Mouse (Mus musculus) MEL (cell line): ENCODE results near the gene Kank3. TPM values are rescaled to one million over a fixed set of nuclear protein-coding genes. Genes with fewer than 3 reads are reported as not detected.

Experiments used
- EP300 ChIP-seq, 2 experiments: IDR thresholded peaks; 2 replicates each; pipeline ENCODE4 v1.6.1; 2011; ENCODE audit warnings: improper control_type of control experiment in 2 of 2, low read length in 2 of 2, low read depth in 1 of 2, mild to moderate bottlenecking in 1 of 2
- JUND ChIP-seq: IDR thresholded peaks from 2 replicates; pipeline ENCODE4 v1.6.1; 2011; ENCODE audit warnings: low read depth, mild to moderate bottlenecking, improper control_type of control experiment, low read length
- MXI1 ChIP-seq: IDR thresholded peaks from 2 replicates; pipeline ENCODE4 v1.6.1; 2011; ENCODE audit warnings: mild to moderate bottlenecking, low read depth, low read length, improper control_type of control experiment
- polyA plus RNA-seq, 2 experiments: library from polyadenylated mRNA; stranded (reverse) in 1 of 2; unstranded in 1 of 2; fragments of >175 nt in 1 of 2; fragments of >200 nt in 1 of 2; gene quantifications; 2 replicates each; pipeline versions ENCODE4 v1.2.1 to v1.2.4; 2012; ENCODE audit warnings: low replicate concordance in 2 of 2, low read depth in 1 of 2; ENCODE audit not compliant: insufficient read length in 2 of 2, insufficient read depth in 1 of 2, missing spikeins in 1 of 2
- total RNA-seq: library from RNA; depleted of rRNA; stranded (reverse); fragments of 300-350 nt; gene quantifications from 2 replicates; pipeline ENCODE4 v1.2.3, GENCODE M21; 2012; rRNA removed

The Kank3 gene
- total and polyA plus RNA-seq, 3 experiments = 5.2 to 5.5 TPM; not detected in 1

- TF ChIP-seq JUND (peak; percentile 95), EP300 (IDR thresholded peaks at IDR 0.05; ENCODE audit: low read depth in 1 of 2, low read length in 2 of 2) (peak; percentile 47 to 51), MXI1 (peak; percentile 52; the same call in 1 of the 2 replicates)
- TF ChIP-seq, all 39 proteins: peak for 18
Measured at GRCm38 (mm10) chr17:33865330-33866030, 55.2 kb downstream of the Kank3 start (continued).

Other genes with a start within 250 kb of the Kank3 start
- 8.1 and 8.6 TPM in 2 replicates for gene Zfp414, start 181.4 kb upstream of the Kank3 start, total RNA-seq
- 10 to 100 TPM in 1 of 2 experiments, not detected in 1; 52.2 TPM for gene Zfp414, start 181.4 kb upstream of the Kank3 start, polyA plus RNA-seq
- 0.12 TPM in 1 of 2 replicates, not detected in the other for gene Pram1, start 172.5 kb upstream of the Kank3 start, total RNA-seq
- 1 to 10 TPM in 1 of 2 experiments, not detected in 1; 1.6 TPM for gene Pram1, start 172.5 kb upstream of the Kank3 start, polyA plus RNA-seq
- 203 and 224 TPM in 2 replicates for gene Hnrnpm, start 123.7 kb upstream of the Kank3 start, total RNA-seq
- 100 to 1,000 TPM; 420 to 473 TPM for gene Hnrnpm, start 123.7 kb upstream of the Kank3 start, polyA plus RNA-seq
- 7.2 and 10.9 TPM in 2 replicates for gene March2, start 91.8 kb upstream of the Kank3 start, total RNA-seq
- gene March2, start 91.8 kb upstream of the Kank3 start, polyA plus RNA-seq = 10 to 100 TPM in 1 of 2 experiments, not detected in 1; 18.8 TPM
- 24.0 and 26.3 TPM in 2 replicates for gene Rab11b, start 50.0 kb upstream of the Kank3 start, total RNA-seq
- gene Rab11b, start 50.0 kb upstream of the Kank3 start, polyA plus RNA-seq = 100 to 1,000 TPM in 1 of 2 experiments, not detected in 1; 105 TPM
- 11.7 and 13.5 TPM in 2 replicates for gene Angptl4, start 28.7 kb upstream of the Kank3 start, total RNA-seq
- 10 to 100 TPM in 1 of 2 experiments, not detected in 1; 15.8 TPM for gene Angptl4, start 28.7 kb upstream of the Kank3 start, polyA plus RNA-seq
- gene Rps28, start 14.0 kb downstream of the Kank3 start, total RNA-seq = 3,378 and 3,556 TPM in 2 replicates
- 1,000 to 10,000 TPM in 1 of 2 experiments, 100 to 1,000 TPM in 1; 994 to 2,154 TPM for gene Rps28, start 14.0 kb downstream of the Kank3 start, polyA plus RNA-seq
- 359 and 370 TPM in 2 replicates for gene Ndufa7, start 14.1 kb downstream of the Kank3 start, total RNA-seq
- 100 to 1,000 TPM in 1 of 2 experiments, not detected in 1; 326 TPM for gene Ndufa7, start 14.1 kb downstream of the Kank3 start, polyA plus RNA-seq
- 38.5 and 48.5 TPM in 2 replicates for gene Cd320, start 32.6 kb downstream of the Kank3 start, total RNA-seq
- gene Cd320, start 32.6 kb downstream of the Kank3 start, polyA plus RNA-seq = 10 to 100 TPM in 1 of 2 experiments, not detected in 1; 45.6 TPM
- not detected in 2 replicates for gene Gm7029, start 63.3 kb downstream of the Kank3 start, total RNA-seq
- gene Gm7029, start 63.3 kb downstream of the Kank3 start, polyA plus RNA-seq = not detected
- gene Kifc1, start 80.1 kb downstream of the Kank3 start, total RNA-seq = 17.1 and 20.6 TPM in 2 replicates
- gene Kifc1, start 80.1 kb downstream of the Kank3 start, polyA plus RNA-seq = 10 to 100 TPM in 1 of 2 experiments, not detected in 1; 53.5 TPM
- gene Platr17, start 94.6 kb downstream of the Kank3 start, total RNA-seq = not detected in 2 replicates
- gene Platr17, start 94.6 kb downstream of the Kank3 start, polyA plus RNA-seq = not detected
- 39.6 and 40.6 TPM in 2 replicates for gene Daxx, start 98.9 kb downstream of the Kank3 start, total RNA-seq
- 10 to 100 TPM in 1 of 2 experiments, not detected in 1; 68.0 TPM for gene Daxx, start 98.9 kb downstream of the Kank3 start, polyA plus RNA-seq
- 14.7 and 24.3 TPM in 2 replicates for gene Tapbp, start 105.4 kb downstream of the Kank3 start, total RNA-seq
- gene Tapbp, start 105.4 kb downstream of the Kank3 start, polyA plus RNA-seq = 10 to 100 TPM in 1 of 2 experiments, not detected in 1; 33.3 TPM
- gene Zbtb22, start 105.4 kb downstream of the Kank3 start, total RNA-seq = 18.6 and 20.2 TPM in 2 replicates
- 10 to 100 TPM in 1 of 2 experiments, not detected in 1; 30.0 TPM for gene Zbtb22, start 105.4 kb downstream of the Kank3 start, polyA plus RNA-seq
- 19.0 and 24.9 TPM in 2 replicates for gene Rgl2, start 119.0 kb downstream of the Kank3 start, total RNA-seq
- 10 to 100 TPM in 1 of 2 experiments, not detected in 1; 43.6 TPM for gene Rgl2, start 119.0 kb downstream of the Kank3 start, polyA plus RNA-seq
- 189 and 239 TPM in 2 replicates for gene Pfdn6, start 129.8 kb downstream of the Kank3 start, total RNA-seq
- gene Pfdn6, start 129.8 kb downstream of the Kank3 start, polyA plus RNA-seq = 100 to 1,000 TPM in 1 of 2 experiments, not detected in 1; 222 TPM
- gene Wdr46, start 130.1 kb downstream of the Kank3 start, total RNA-seq = 97.6 and 100 TPM in 2 replicates
- gene Wdr46, start 130.1 kb downstream of the Kank3 start, polyA plus RNA-seq = 100 to 1,000 TPM in 1 of 2 experiments, not detected in 1; 131 TPM
- gene B3galt4, start 141.0 kb downstream of the Kank3 start, total RNA-seq = 2.2 and 2.5 TPM in 2 replicates
- 1 to 10 TPM in 1 of 2 experiments, not detected in 1; 2.9 TPM for gene B3galt4, start 141.0 kb downstream of the Kank3 start, polyA plus RNA-seq
- gene Vps52, start 145.3 kb downstream of the Kank3 start, total RNA-seq = 20.6 and 23.6 TPM in 2 replicates
- gene Vps52, start 145.3 kb downstream of the Kank3 start, polyA plus RNA-seq = 10 to 100 TPM in 1 of 2 experiments, not detected in 1; 40.7 TPM
- 252 and 286 TPM in 2 replicates for gene Rps18, start 145.5 kb downstream of the Kank3 start, total RNA-seq
- gene Rps18, start 145.5 kb downstream of the Kank3 start, polyA plus RNA-seq = 1,000 to 10,000 TPM in 1 of 2 experiments, not detected in 1; 1,183 TPM
- 81.1 and 87.9 TPM in 2 replicates for gene H2-K1, start 189.8 kb downstream of the Kank3 start, total RNA-seq
- gene H2-K1, start 189.8 kb downstream of the Kank3 start, polyA plus RNA-seq = 100 to 1,000 TPM in 1 of 2 experiments, not detected in 1; 113 TPM
- gene Ring1, start 214.2 kb downstream of the Kank3 start, total RNA-seq = 12.4 and 18.3 TPM in 2 replicates
- gene Ring1, start 214.2 kb downstream of the Kank3 start, polyA plus RNA-seq = 10 to 100 TPM in 1 of 2 experiments, not detected in 1; 28.4 TPM
- 19.6 and 24.1 TPM in 2 replicates for gene H2-Ke6, start 217.5 kb downstream of the Kank3 start, total RNA-seq
- 10 to 100 TPM in 1 of 2 experiments, not detected in 1; 34.4 TPM for gene H2-Ke6, start 217.5 kb downstream of the Kank3 start, polyA plus RNA-seq
- gene Slc39a7, start 221.2 kb downstream of the Kank3 start, total RNA-seq = 125 and 152 TPM in 2 replicates
- gene Slc39a7, start 221.2 kb downstream of the Kank3 start, polyA plus RNA-seq = 100 to 1,000 TPM in 1 of 2 experiments, not detected in 1; 150 TPM
- gene Rxrb, start 221.3 kb downstream of the Kank3 start, total RNA-seq = 37.2 and 37.6 TPM in 2 replicates
- gene Rxrb, start 221.3 kb downstream of the Kank3 start, polyA plus RNA-seq = 10 to 100 TPM in 1 of 2 experiments, not detected in 1; 63.4 TPM
- gene Col11a2, start 228.9 kb downstream of the Kank3 start, total RNA-seq = 4.6 and 4.8 TPM in 2 replicates
- gene Col11a2, start 228.9 kb downstream of the Kank3 start, polyA plus RNA-seq = 10 to 100 TPM in 1 of 2 experiments, not detected in 1; 14.5 TPM